Mouse (Mus musculus): Measurements from ENCODE around the gene Nudt3. TPM values are rescaled to one million over a fixed set of nuclear protein-coding genes. Genes with fewer than 3 reads are reported as not detected.

The Nudt3 gene
- polyA plus RNA-seq, 1 experiment from 2014 or later: 227 TPM

- 90% methylated on average over 12 of the region's 12 CpGs for WGBS
Observed at GRCm38 (mm10) chr17:27591826-27592564, 31.3 kb downstream of the Nudt3 start.

GRCm38 (mm10) chr17:27588231-27588630 lies 35.1 kb downstream of the Nudt3 start:
- no peak overlapping the region for H3K27ac ChIP-seq
- peaks cover 11% of the 10 kb centered on the region for H3K4me1 ChIP-seq (replicated peaks)
- WGBS: 85% methylated on average over 8 of the region's 8 CpGs
- no peak overlapping the region for H3K4me2 ChIP-seq (replicated peaks)
- H3K36me3 ChIP-seq: peaks cover 85% of the 10 kb centered on the region
- no peaks in the 10 kb centered on the region for H3K9me3 ChIP-seq
- H3K27me3 ChIP-seq: no peaks in the 10 kb centered on the region
- no peak overlapping the region for H3K9ac ChIP-seq (replicated peaks)
- no peak for ATAC-seq
- no peak overlapping the region for H3K4me3 ChIP-seq (replicated peaks)

More at GRCm38 (mm10) chr17:27591826-27592564, 31.3 kb downstream of the Nudt3 start:
- Histone ChIP-seq H3K36me3 (peaks cover 89% of the 10 kb centered on the region), H3K4me3 (replicated peaks) (no peak overlapping the region), H3K9me3 (no peaks in the 10 kb centered on the region), H3K4me2 (replicated peaks) (no peak overlapping the region), H3K9ac (replicated peaks) (no peak overlapping the region), H3K27me3 (no peaks in the 10 kb centered on the region), H3K4me1 (replicated peaks) (peaks cover 7% of the 10 kb centered on the region), H3K27ac (no peak overlapping the region)
- no peak for ATAC-seq

- no peaks in the 10 kb centered on the region for H3K9me3 ChIP-seq
- H3K27me3 ChIP-seq: no peaks in the 10 kb centered on the region
- peaks cover 85% of the 10 kb centered on the region for H3K36me3 ChIP-seq
- WGBS: 84% methylated on average over 12 of the region's 12 CpGs
- no peak overlapping the region for H3K4me3 ChIP-seq (replicated peaks)
- H3K27ac ChIP-seq: no peak overlapping the region
- no peak overlapping the region for H3K4me2 ChIP-seq (replicated peaks)
- H3K4me1 ChIP-seq (replicated peaks): peaks cover 11% of the 10 kb centered on the region
- ATAC-seq: no peak
- H3K9ac ChIP-seq (replicated peaks): no peak overlapping the region
Observed at GRCm38 (mm10) chr17:27587252-27587651, 36.0 kb downstream of the Nudt3 start.

GRCm38 (mm10) chr17:27586661-27587060 lies 36.6 kb downstream of the Nudt3 start:
- ATAC-seq: no peak
- 61% methylated on average over 9 of the region's 9 CpGs for WGBS
- Histone ChIP-seq H3K9ac (replicated peaks) (no peak overlapping the region), H3K27ac (no peak overlapping the region), H3K9me3 (no peaks in the 10 kb centered on the region), H3K4me3 (replicated peaks) (no peak overlapping the region), H3K27me3 (no peaks in the 10 kb centered on the region), H3K36me3 (peaks cover 88% of the 10 kb centered on the region), H3K4me2 (replicated peaks) (no peak overlapping the region), H3K4me1 (replicated peaks) (peaks cover 11% of the 10 kb centered on the region)

- Histone ChIP-seq H3K9ac (replicated peaks) (no peak overlapping the region), H3K4me2 (replicated peaks) (no peak overlapping the region), H3K9me3 (no peaks in the 10 kb centered on the region), H3K27ac (no peak overlapping the region), H3K4me1 (replicated peaks) (peaks cover 11% of the 10 kb centered on the region), H3K4me3 (replicated peaks) (no peak overlapping the region), H3K36me3 (peaks cover 92% of the 10 kb centered on the region), H3K27me3 (no peaks in the 10 kb centered on the region)
- WGBS: 91% methylated on average over 13 of the region's 13 CpGs
- ATAC-seq: no peak
Observed at GRCm38 (mm10) chr17:27583185-27583894, 40.0 kb downstream of the Nudt3 start.

GRCm38 (mm10) chr17:27580392-27581068 lies 42.8 kb downstream of the Nudt3 start:
- Histone ChIP-seq H3K4me2 (replicated peaks) (no peak overlapping the region), H3K27me3 (no peaks in the 10 kb centered on the region), H3K4me1 (replicated peaks) (no peaks in the 10 kb centered on the region), H3K36me3 (peaks cover 91% of the 10 kb centered on the region), H3K9ac (replicated peaks) (no peak overlapping the region), H3K9me3 (no peaks in the 10 kb centered on the region), H3K27ac (no peak overlapping the region), H3K4me3 (replicated peaks) (no peak overlapping the region)
- WGBS: 90% methylated on average over 18 of the region's 20 CpGs
- no peak for ATAC-seq

GRCm38 (mm10) chr17:27579816-27580215 lies 43.5 kb downstream of the Nudt3 start:
- ATAC-seq: no peak
- H3K4me3 ChIP-seq (replicated peaks): no peak overlapping the region
- no peaks in the 10 kb centered on the region for H3K27me3 ChIP-seq
- no peak overlapping the region for H3K4me2 ChIP-seq (replicated peaks)
- peaks cover 90% of the 10 kb centered on the region for H3K36me3 ChIP-seq
- H3K4me1 ChIP-seq (replicated peaks): no peaks in the 10 kb centered on the region
- WGBS: 94% methylated on average over 8 of the region's 8 CpGs
- H3K9me3 ChIP-seq: no peaks in the 10 kb centered on the region
- no peak overlapping the region for H3K27ac ChIP-seq
- no peak overlapping the region for H3K9ac ChIP-seq (replicated peaks)

DNA sequence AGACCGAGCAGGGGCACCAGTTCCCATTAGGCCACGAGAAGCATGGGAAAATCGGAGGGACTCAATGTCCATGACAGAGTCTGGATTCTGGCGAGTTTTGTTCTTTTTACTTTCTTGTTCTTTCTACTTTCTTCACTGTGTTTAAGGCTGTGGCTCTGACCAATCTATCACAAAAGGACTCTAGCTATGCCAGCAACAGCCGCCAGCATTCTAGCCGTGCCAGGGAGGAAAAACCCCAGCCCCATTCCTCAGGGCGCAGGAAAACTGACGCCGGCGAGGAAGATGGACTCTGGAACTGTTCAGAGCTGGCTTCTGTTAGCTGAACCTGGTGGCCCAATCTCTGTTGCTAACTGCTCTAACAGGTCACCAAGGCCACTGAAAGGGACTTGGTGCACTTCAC lies 44.8 kb downstream of the Nudt3 start:
- Histone ChIP-seq H3K27ac (no peak overlapping the region), H3K4me2 (replicated peaks) (no peak overlapping the region), H3K36me3 (peaks cover 91% of the 10 kb centered on the region), H3K4me1 (replicated peaks) (no peaks in the 10 kb centered on the region), H3K9me3 (no peaks in the 10 kb centered on the region), H3K4me3 (replicated peaks) (no peak overlapping the region), H3K9ac (replicated peaks) (no peak overlapping the region), H3K27me3 (no peaks in the 10 kb centered on the region)
- WGBS: 94% methylated on average over 10 of the region's 10 CpGs
- no peak for ATAC-seq

DNA sequence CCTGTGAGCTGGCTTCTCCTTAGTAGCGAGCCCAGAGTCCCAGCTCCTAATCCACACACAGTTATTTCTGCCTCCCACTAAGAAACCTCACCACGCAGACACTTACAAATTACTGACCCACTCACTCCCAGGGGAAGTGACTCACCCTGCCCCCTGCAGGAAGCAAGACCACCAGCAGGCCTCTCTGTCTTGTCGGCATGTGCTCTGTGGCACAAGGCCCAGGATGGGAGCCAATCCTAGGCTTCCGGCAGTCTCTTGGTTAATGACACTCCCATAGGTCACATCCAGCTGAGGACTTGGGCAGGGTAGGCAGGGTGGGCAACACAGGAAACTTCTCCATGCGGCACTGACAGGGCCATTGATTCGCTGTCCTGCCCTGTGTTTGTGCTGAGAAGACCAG lies 45.8 kb downstream of the Nudt3 start:
- H3K4me1 ChIP-seq (replicated peaks): no peaks in the 10 kb centered on the region
- no peak overlapping the region for H3K4me3 ChIP-seq (replicated peaks)
- no peaks in the 10 kb centered on the region for H3K9me3 ChIP-seq
- no peak overlapping the region for H3K4me2 ChIP-seq (replicated peaks)
- no peak overlapping the region for H3K27ac ChIP-seq
- ATAC-seq: 0 out of 2 replicates have a peak, but pooled peaks have one; percentile 9
- H3K9ac ChIP-seq (replicated peaks): no peak overlapping the region
- WGBS: 77% methylated on average over 6 of the region's 6 CpGs
- H3K27me3 ChIP-seq: no peaks in the 10 kb centered on the region
- H3K36me3 ChIP-seq: peaks cover 87% of the 10 kb centered on the region

DNA sequence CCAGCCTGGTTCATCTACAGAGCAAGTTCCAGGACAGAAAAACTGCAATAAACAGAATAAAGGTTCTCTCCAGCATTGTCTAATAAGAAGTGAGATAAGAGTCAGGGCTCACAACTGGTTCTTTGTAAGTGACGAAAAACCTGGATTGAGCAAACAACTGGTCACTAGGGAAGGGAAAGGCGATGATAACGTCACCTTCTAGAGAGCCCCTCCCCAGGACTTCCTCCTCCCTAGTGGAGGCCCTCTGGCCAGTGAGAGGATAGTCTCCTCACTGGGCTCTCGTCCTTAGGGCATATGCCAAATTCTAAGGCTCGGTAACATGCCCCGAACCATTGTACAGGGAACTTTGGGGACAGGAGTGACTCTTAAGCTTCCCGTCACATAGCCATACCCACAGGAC lies 47.2 kb downstream of the Nudt3 start:
- Histone ChIP-seq H3K4me2 (replicated peaks) (no peak overlapping the region), H3K9ac (replicated peaks) (no peak overlapping the region), H3K4me3 (replicated peaks) (no peak overlapping the region), H3K9me3 (no peaks in the 10 kb centered on the region), H3K36me3 (peaks cover 78% of the 10 kb centered on the region), H3K27me3 (no peaks in the 10 kb centered on the region), H3K4me1 (replicated peaks) (no peaks in the 10 kb centered on the region), H3K27ac (no peak overlapping the region)
- 92% methylated on average over 7 of the region's 7 CpGs for WGBS
- no peak for ATAC-seq

- Histone ChIP-seq H3K27me3 (no peaks in the 10 kb centered on the region), H3K9ac (replicated peaks) (no peak overlapping the region), H3K9me3 (no peaks in the 10 kb centered on the region), H3K4me2 (replicated peaks) (no peak overlapping the region), H3K36me3 (peaks cover 70% of the 10 kb centered on the region), H3K4me1 (replicated peaks) (no peaks in the 10 kb centered on the region), H3K4me3 (replicated peaks) (no peak overlapping the region), H3K27ac (no peak overlapping the region)
- ATAC-seq: no peak
- WGBS: 89% methylated on average over 10 of the region's 10 CpGs
Observed at GRCm38 (mm10) chr17:27575116-27575776, 48.0 kb downstream of the Nudt3 start.

Measured in midbrain, embryonic 13.5 days (tissue).